Mouse (Mus musculus): ENCODE measurements at regions not wholly inside any gene's neighbourhood (a gene's known extent, or its start where the extent isn't known, plus 50 kb on each side); places are given as distances from the start of the nearest gene placed in this dataset.

GRCm38 (mm10) chr14:98539792-98540191, 370.2 kb upstream of the Dach1 start:
- no peak for DNase-seq (ENCODE audit: low read depth, low spot score)

- DNase-seq (ENCODE audit: low read depth, low spot score) = peak; percentile 22
Observed at GRCm38 (mm10) chr14:98538267-98538666, 368.7 kb upstream of the Dach1 start.

GRCm38 (mm10) chr14:98533600-98533999, 364.0 kb upstream of the Dach1 start:
- DNase-seq (ENCODE audit: low read depth, low spot score) = no peak

GRCm38 (mm10) chr14:98520966-98521365, 351.4 kb upstream of the Dach1 start:
- DNase-seq (ENCODE audit: low read depth, low spot score) = no peak

- no peak for DNase-seq (ENCODE audit: low read depth, low spot score)
Observed at GRCm38 (mm10) chr14:98505321-98505720, 335.8 kb upstream of the Dach1 start.

GRCm38 (mm10) chr14:98477416-98477815, 307.9 kb upstream of the Dach1 start:
- no peak for DNase-seq (ENCODE audit: low read depth, low spot score)

- no peak for DNase-seq (ENCODE audit: low read depth, low spot score)
Observed at GRCm38 (mm10) chr14:98471803-98472509, 302.4 kb upstream of the Dach1 start.

GRCm38 (mm10) chr14:98454461-98454860, 284.9 kb upstream of the Dach1 start:
- no peak for DNase-seq (ENCODE audit: low read depth, low spot score)

- no peak for DNase-seq (ENCODE audit: low read depth, low spot score)
Observed at GRCm38 (mm10) chr14:98452191-98452590, 282.6 kb upstream of the Dach1 start.

GRCm38 (mm10) chr14:98449568-98449967, 280.0 kb upstream of the Dach1 start:
- no peak for DNase-seq (ENCODE audit: low read depth, low spot score)

GRCm38 (mm10) chr14:98442411-98442810, 272.8 kb upstream of the Dach1 start:
- DNase-seq (ENCODE audit: low read depth, low spot score) = no peak

- DNase-seq (ENCODE audit: low read depth, low spot score) = no peak
Observed at GRCm38 (mm10) chr14:98441954-98442353, 272.4 kb upstream of the Dach1 start.

- DNase-seq (ENCODE audit: low read depth, low spot score) = peak; percentile 25
Observed at GRCm38 (mm10) chr14:98431959-98432358, 262.4 kb upstream of the Dach1 start.

GRCm38 (mm10) chr14:98417719-98418118, 248.2 kb upstream of the Dach1 start:
- DNase-seq (ENCODE audit: low read depth, low spot score) = no peak

GRCm38 (mm10) chr14:98414201-98414600, 244.6 kb upstream of the Dach1 start:
- peak; percentile 39 for DNase-seq (ENCODE audit: low read depth, low spot score)

GRCm38 (mm10) chr14:98405936-98406635, 236.5 kb upstream of the Dach1 start:
- no peak for DNase-seq (ENCODE audit: low read depth, low spot score)

GRCm38 (mm10) chr14:98404026-98404425, 234.5 kb upstream of the Dach1 start:
- DNase-seq (ENCODE audit: low read depth, low spot score) = no peak

- DNase-seq (ENCODE audit: low read depth, low spot score) = no peak
Observed at GRCm38 (mm10) chr14:98387871-98388270, 218.3 kb upstream of the Dach1 start.
